ENCODE assay signal across 9 mouse cellular contexts in genomic region chr11:115224889-115225288, GRCm38 (mm10). TPM values are rescaled to one million over a fixed set of nuclear protein-coding genes. Genes with fewer than 3 reads are reported as not detected.
DNase-seq lines count a peak whose midpoint lies in the region; ATAC-seq and TF ChIP-seq lines count a peak whose summit lies in the region.
"Had no signal": no experiment of that assay in that cellular context is flagged by ENCODE, and none has a peak within 500 bp of the region (broad histone marks: within the 10 kb centered on the region; RNA-seq: fewer than 3 reads in every experiment).

No protein-coding gene starts in this region.

- no peak overlapping the region for H3K4me3 ChIP-seq in hindbrain, embryonic 11.5 days (ENCODE audit: low read depth, low read length)
- no peak overlapping the region for H3K4me3 ChIP-seq in hindbrain, embryonic 13.5 days
- H3K4me3 ChIP-seq in hindbrain, postnatal 0 days (ENCODE audit: low read length): no peak overlapping the region
- H3K4me3 ChIP-seq: embryonic facial prominence, embryonic 12.5 days had no signal

- H3K4me2 ChIP-seq in hindbrain, embryonic 11.5 days (replicated peaks; ENCODE audit: low read depth, low read length): no peak overlapping the region
- H3K4me2 ChIP-seq in hindbrain, embryonic 13.5 days: no peak overlapping the region
- no peak overlapping the region for H3K4me2 ChIP-seq in hindbrain, postnatal 0 days (ENCODE audit: low read depth, low read length)
- H3K4me2 ChIP-seq: embryonic facial prominence, embryonic 12.5 days had no signal

- H3K9ac ChIP-seq in hindbrain, embryonic 11.5 days (ENCODE audit: low read depth, low read length): no peak overlapping the region
- no peak overlapping the region for H3K9ac ChIP-seq in hindbrain, embryonic 13.5 days
- H3K9ac ChIP-seq in hindbrain, postnatal 0 days (replicated peaks; ENCODE audit: low read length): no peak overlapping the region
- H3K9ac ChIP-seq: embryonic facial prominence, embryonic 12.5 days had no signal

- ATAC-seq in hindbrain, embryonic 11.5 days (ENCODE audit: low FRiP score): no peak
- ATAC-seq in hindbrain, embryonic 13.5 days (ENCODE audit: low FRiP score): no peak
- no peak for ATAC-seq in hindbrain, postnatal 0 days
- peak; percentile 54; the same call in 1 of the 2 replicates for ATAC-seq in megakaryocyte progenitor cell, adult 5-6 weeks (replicated peaks; ENCODE audit: poor library complexity)
- ATAC-seq in erythroid progenitor cell, adult 5-6 weeks (replicated peaks; ENCODE audit: low FRiP score, poor library complexity, severe bottlenecking): no peak

- peak; percentile 78 for TF ChIP-seq CTCF in hindbrain, postnatal 0 days (IDR thresholded peaks at IDR 0.05; ENCODE audit: low read depth)

- no peaks in the 10 kb centered on the region for H3K36me3 ChIP-seq in hindbrain, embryonic 11.5 days (ENCODE audit: control insufficient read depth, insufficient read depth, low read length)
- no peaks in the 10 kb centered on the region; the same call in 1 of the 2 replicates for H3K36me3 ChIP-seq in hindbrain, embryonic 13.5 days
- H3K36me3 ChIP-seq in hindbrain, postnatal 0 days (ENCODE audit: insufficient read depth, low read length): no peaks in the 10 kb centered on the region
- H3K36me3 ChIP-seq: embryonic facial prominence, embryonic 12.5 days had no signal

- H3K27me3 ChIP-seq in hindbrain, embryonic 11.5 days (ENCODE audit: control insufficient read depth, insufficient read depth, low read length): no peaks in the 10 kb centered on the region
- H3K27me3 ChIP-seq in hindbrain, embryonic 13.5 days: peaks cover 28% of the 10 kb centered on the region
- H3K27me3 ChIP-seq in hindbrain, postnatal 0 days (ENCODE audit: insufficient read depth, low read length): no peaks in the 10 kb centered on the region

- peaks cover 20% of the 10 kb centered on the region for H3K4me1 ChIP-seq in hindbrain, embryonic 11.5 days (replicated peaks; ENCODE audit: control insufficient read depth, insufficient read depth, low read length)
- peaks cover 76% of the 10 kb centered on the region for H3K4me1 ChIP-seq in hindbrain, embryonic 13.5 days (replicated peaks)
- H3K4me1 ChIP-seq in hindbrain, postnatal 0 days (ENCODE audit: insufficient read depth, low read length): peaks cover 27% of the 10 kb centered on the region

- H3K9me3 ChIP-seq in hindbrain, embryonic 11.5 days (ENCODE audit: control insufficient read depth, low read length): no peaks in the 10 kb centered on the region
- no peaks in the 10 kb centered on the region for H3K9me3 ChIP-seq in hindbrain, embryonic 13.5 days
- H3K9me3 ChIP-seq in hindbrain, postnatal 0 days (ENCODE audit: low read length): no peaks in the 10 kb centered on the region
- H3K9me3 ChIP-seq: embryonic facial prominence, embryonic 12.5 days had no signal

- WGBS in hindbrain, embryonic 11.5 days: 41% methylated on average over 8 of the region's 8 CpGs
- 41% methylated on average over 8 of the region's 8 CpGs for WGBS in hindbrain, embryonic 13.5 days
- 42% methylated on average over 8 of the region's 8 CpGs for WGBS in hindbrain, postnatal 0 days

- H3K27ac ChIP-seq in hindbrain, embryonic 11.5 days (ENCODE audit: low read depth, low read length): no peak overlapping the region
- H3K27ac ChIP-seq in hindbrain, embryonic 13.5 days: no peak overlapping the region
- H3K27ac ChIP-seq in hindbrain, postnatal 0 days: no peak overlapping the region
- H3K27ac ChIP-seq: embryonic facial prominence, embryonic 12.5 days had no signal

- DNase-seq in hindbrain, embryonic 11.5 days (ENCODE audit: low spot score): peak; percentile 87
- peak; percentile 20 for DNase-seq in 3T3-L1 (ENCODE audit: low read depth, low spot score)
- DNase-seq in MN1 (ENCODE audit: low spot score): peak; percentile 70
- DNase-seq in cerebellum, postnatal 36 days: peak; percentile 68 to 77
- peak; percentile 82 for DNase-seq in hindbrain, postnatal 0 days (ENCODE audit: low spot score)

RNA-seq across cellular contexts. Expression of gene Nat9, which starts 37.2 kb away (rescaled TPM):
- 19.5 and 20.1 TPM in 2 replicates for polyA plus RNA-seq in hindbrain, embryonic 11.5 days (2014; fragmentation: Nextera tagmentation; extraction: Ambion mirVana)
- 21.5 and 22.0 TPM in 2 replicates for polyA plus RNA-seq in hindbrain, embryonic 13.5 days (2015; fragmentation: Nextera tagmentation; extraction: Ambion mirVana)
- total RNA-seq in hindbrain, postnatal 0 days (2014; rRNA removed): 17.3 and 27.8 TPM in 2 replicates
- 17.3 and 22.2 TPM in 2 replicates for polyA plus RNA-seq in hindbrain, postnatal 0 days (2015; fragmentation: Nextera tagmentation; extraction: Ambion mirVana)
- 17.4 and 17.8 TPM in 2 replicates for total RNA-seq in megakaryocyte progenitor cell, adult 5-6 weeks (2015)
- total RNA-seq in megakaryocyte progenitor cell, adult 5-6 weeks (2017): 20.2 and 25.5 TPM in 2 replicates
- total RNA-seq in erythroid progenitor cell, adult 5-6 weeks (2015; ENCODE audit: low replicate concordance): 9.2 and 11.2 TPM in 2 replicates
- total RNA-seq in erythroid progenitor cell, adult 5-6 weeks (2017; ENCODE audit: low replicate concordance): 2.3 TPM in 1 of 2 replicates, not detected in the other

RNA-seq across cellular contexts. Expression of gene Tmem104, which starts 37.6 kb away (rescaled TPM):
- polyA plus RNA-seq in hindbrain, embryonic 11.5 days (2014; fragmentation: Nextera tagmentation; extraction: Ambion mirVana): 7.2 and 7.3 TPM in 2 replicates
- polyA plus RNA-seq in hindbrain, embryonic 13.5 days (2015; fragmentation: Nextera tagmentation; extraction: Ambion mirVana): 11.2 and 12.1 TPM in 2 replicates
- total RNA-seq in hindbrain, postnatal 0 days (2014; rRNA removed): 6.4 and 11.1 TPM in 2 replicates
- polyA plus RNA-seq in hindbrain, postnatal 0 days (2015; fragmentation: Nextera tagmentation; extraction: Ambion mirVana): 10.1 and 13.5 TPM in 2 replicates
- 7.8 and 8.3 TPM in 2 replicates for total RNA-seq in megakaryocyte progenitor cell, adult 5-6 weeks (2015)
- total RNA-seq in megakaryocyte progenitor cell, adult 5-6 weeks (2017): 2.4 and 8.2 TPM in 2 replicates
- 5.0 and 6.3 TPM in 2 replicates for total RNA-seq in erythroid progenitor cell, adult 5-6 weeks (2015; ENCODE audit: low replicate concordance)
- 0.64 and 6.3 TPM in 2 replicates for total RNA-seq in erythroid progenitor cell, adult 5-6 weeks (2017; ENCODE audit: low replicate concordance)

RNA-seq across cellular contexts. Expression of gene Grin2c, which starts 42.2 kb away (rescaled TPM):
- polyA plus RNA-seq in hindbrain, embryonic 11.5 days (2014; fragmentation: Nextera tagmentation; extraction: Ambion mirVana): 0.25 and 0.43 TPM in 2 replicates
- polyA plus RNA-seq in hindbrain, embryonic 13.5 days (2015; fragmentation: Nextera tagmentation; extraction: Ambion mirVana): 0.22 TPM in 2 replicates
- total RNA-seq in hindbrain, postnatal 0 days (2014; rRNA removed): 6.9 and 7.1 TPM in 2 replicates
- polyA plus RNA-seq in hindbrain, postnatal 0 days (2015; fragmentation: Nextera tagmentation; extraction: Ambion mirVana): 1.0 and 1.1 TPM in 2 replicates
- not detected in 2 replicates for total RNA-seq in megakaryocyte progenitor cell, adult 5-6 weeks (2015)
- not detected in 2 replicates for total RNA-seq in megakaryocyte progenitor cell, adult 5-6 weeks (2017)
- not detected in 2 replicates for total RNA-seq in erythroid progenitor cell, adult 5-6 weeks (2015; ENCODE audit: low replicate concordance)
- not detected in 2 replicates for total RNA-seq in erythroid progenitor cell, adult 5-6 weeks (2017; ENCODE audit: low replicate concordance)

RNA-seq across cellular contexts. Expression of gene Fdxr, which starts 52.0 kb away (rescaled TPM):
- polyA plus RNA-seq in hindbrain, embryonic 11.5 days (2014; fragmentation: Nextera tagmentation; extraction: Ambion mirVana): 11.6 and 14.9 TPM in 2 replicates
- 18.1 and 20.8 TPM in 2 replicates for polyA plus RNA-seq in hindbrain, embryonic 13.5 days (2015; fragmentation: Nextera tagmentation; extraction: Ambion mirVana)
- total RNA-seq in hindbrain, postnatal 0 days (2014; rRNA removed): 20.0 and 22.6 TPM in 2 replicates
- polyA plus RNA-seq in hindbrain, postnatal 0 days (2015; fragmentation: Nextera tagmentation; extraction: Ambion mirVana): 15.0 and 16.4 TPM in 2 replicates
- total RNA-seq in megakaryocyte progenitor cell, adult 5-6 weeks (2015): 9.1 and 9.8 TPM in 2 replicates
- total RNA-seq in megakaryocyte progenitor cell, adult 5-6 weeks (2017): 14.2 and 19.1 TPM in 2 replicates
- total RNA-seq in erythroid progenitor cell, adult 5-6 weeks (2015; ENCODE audit: low replicate concordance): 1.3 and 16.6 TPM in 2 replicates
- total RNA-seq in erythroid progenitor cell, adult 5-6 weeks (2017; ENCODE audit: low replicate concordance): 1.4 and 3.2 TPM in 2 replicates

Comparison
In these comparisons a context has a peak if more than half of its experiments do, and no peak if none do; other contexts are left out.
1. DNase-seq: peak in every context shown above with its lines; median percentile 87 in hindbrain, embryonic 11.5 days; 82 in hindbrain, postnatal 0 days; 72 in cerebellum, postnatal 36 days; 70 in MN1; 20 in 3T3-L1.